Mouse (Mus musculus) hematopoietic multipotent progenitor cell, adult 10-12 weeks (in vitro differentiated cells): ENCODE results near the gene Olfr10. TPM values are rescaled to one million over a fixed set of nuclear protein-coding genes. Genes with fewer than 3 reads are reported as not detected.

Source experiments
- polyA plus RNA-seq: library from polyadenylated mRNA; stranded (reverse); fragments of >175 nt; gene quantifications from 2 replicates; pipeline ENCODE4 v1.2.3, GENCODE M21; 2012; ENCODE audit warnings: low replicate concordance

Olfr10 gene
- 0.04 TPM in 1 of 2 replicates, not detected in the other for polyA plus RNA-seq

DNA sequence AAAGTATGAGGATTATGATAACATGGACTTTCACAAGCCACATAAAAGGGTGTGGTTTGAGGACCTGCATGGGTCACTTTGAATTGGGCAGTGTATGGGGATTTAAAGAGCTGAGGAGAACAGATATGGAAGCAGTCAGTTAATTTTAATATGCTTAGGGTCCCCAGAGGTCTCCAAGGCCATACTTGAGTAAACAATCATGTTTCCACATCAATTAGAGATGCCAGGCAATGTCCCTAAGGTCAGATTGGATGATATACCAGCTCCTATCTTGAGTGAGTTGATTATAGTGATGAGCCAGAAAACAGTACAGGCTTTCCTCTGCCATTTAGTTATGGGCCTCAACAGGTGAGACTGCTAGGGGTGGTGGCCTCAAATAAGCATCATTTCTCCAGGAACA lies at the start of gene Olfr10:
Gene Olfr10 (plus strand): TSS at position 301 of the 400 bp plus-strand sequence.

DNA sequence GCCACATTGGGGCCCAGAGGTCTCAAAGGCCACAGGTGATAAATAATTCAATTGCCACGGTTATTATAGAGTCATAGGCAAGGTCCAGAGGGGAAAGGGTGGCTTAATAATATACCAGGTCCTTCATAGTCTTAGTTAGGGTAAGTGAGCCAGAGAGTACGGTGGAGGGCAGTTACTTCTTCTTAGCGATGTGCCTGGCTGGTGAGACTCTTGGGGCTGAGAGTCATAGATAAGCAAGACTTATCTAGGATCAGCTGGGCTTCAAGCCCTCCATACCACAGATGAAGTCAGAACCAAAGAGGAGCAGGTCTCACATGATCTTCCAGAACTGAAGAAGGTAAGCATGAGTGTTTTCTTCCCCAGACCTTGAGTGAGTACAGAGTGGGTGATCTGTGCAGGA lies 26.3 kb upstream of the Olfr10 start, which contains the start of gene Olfr1393:
Gene Olfr1393 (plus strand): TSS at position 83 of the 400 bp plus-strand sequence.

DNA sequence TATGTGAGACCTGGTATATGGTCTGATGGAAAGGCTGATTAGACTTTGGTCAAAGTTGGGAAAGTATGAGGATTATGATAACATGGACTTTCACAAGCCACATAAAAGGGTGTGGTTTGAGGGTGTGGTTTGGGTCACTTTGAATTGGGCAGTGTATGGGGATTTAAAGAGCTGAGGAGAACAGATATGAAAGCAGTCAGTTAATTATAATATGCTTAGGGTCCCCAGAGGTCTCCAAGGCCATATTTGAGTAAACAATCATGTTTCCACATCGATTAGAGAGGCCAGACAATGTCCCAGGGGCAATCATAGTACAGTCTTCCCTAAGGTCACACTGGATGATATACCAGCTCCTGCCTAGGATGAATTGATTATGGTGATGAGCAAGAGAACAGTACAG lies 19.6 kb upstream of the Olfr10 start, which contains the start of gene Olfr1392:
Gene Olfr1392 (plus strand): TSS at position 301 of the 400 bp plus-strand sequence.

DNA sequence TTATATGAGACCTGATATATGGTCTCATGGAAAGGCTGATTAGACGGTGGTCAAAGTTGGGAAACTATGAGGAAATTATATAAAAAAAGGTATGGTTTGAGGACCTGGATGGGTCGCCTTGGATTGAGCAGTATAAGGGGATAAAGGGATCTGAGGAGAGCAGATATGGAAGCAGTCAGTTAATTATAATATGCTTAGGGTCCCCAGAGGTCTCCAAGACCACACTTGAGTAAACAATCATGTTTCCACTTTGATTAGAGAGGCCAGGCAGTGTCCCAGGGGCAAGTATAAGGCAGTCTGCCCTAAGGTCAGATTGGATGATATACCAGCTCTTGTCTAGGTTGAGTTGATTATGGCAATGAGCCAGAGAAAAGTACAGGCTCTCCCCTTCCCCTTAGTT lies 17.9 kb downstream of the Olfr10 start, which contains the start of gene Olfr1391:
Gene Olfr1391 (plus strand): TSS at position 301 of the 400 bp plus-strand sequence.

DNA sequence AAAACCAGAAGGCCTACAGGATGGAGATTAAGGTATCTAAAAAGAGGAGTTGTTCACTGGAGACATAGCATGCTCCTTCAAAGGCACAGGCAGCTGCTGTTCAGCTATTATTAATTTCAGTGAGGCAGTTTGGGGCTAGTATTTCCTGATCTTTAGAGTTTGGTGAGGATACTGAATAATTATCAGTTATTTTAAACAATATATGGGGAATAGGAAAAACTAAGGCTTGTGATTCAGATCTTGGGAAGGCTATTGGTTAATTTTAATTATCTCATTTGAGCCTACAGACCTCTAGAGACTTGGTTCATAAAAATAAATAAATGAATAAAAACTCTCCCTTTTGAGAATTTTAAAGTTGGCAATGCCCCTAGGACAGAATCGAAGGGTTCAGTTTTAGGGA lies 30.3 kb downstream of the Olfr10 start, which contains the start of gene Olfr1390:
Gene Olfr1390 (plus strand): TSS at position 301 of the 400 bp plus-strand sequence.

Other genes starting within 250 kb of the Olfr10 start
- 10.4 and 14.3 TPM in 2 replicates for gene Tgtp2, start 240.5 kb upstream of the Olfr10 start, polyA plus RNA-seq
- 8.0 and 8.1 TPM in 2 replicates for gene Ifi47, start 228.2 kb upstream of the Olfr10 start, polyA plus RNA-seq
- not detected in 2 replicates for gene Olfr1396, start 189.9 kb upstream of the Olfr10 start, polyA plus RNA-seq
- not detected in 2 replicates for gene Olfr1395, start 162.5 kb upstream of the Olfr10 start, polyA plus RNA-seq
- gene Olfr1394, start 150.4 kb upstream of the Olfr10 start, polyA plus RNA-seq = not detected in 2 replicates
- gene Btnl9, start 117.6 kb upstream of the Olfr10 start, polyA plus RNA-seq = 0.81 and 2.0 TPM in 2 replicates
- 13.0 and 14.0 TPM in 2 replicates for gene Zfp62, start 101.4 kb upstream of the Olfr10 start, polyA plus RNA-seq
- gene Mgat1, start 60.5 kb upstream of the Olfr10 start, polyA plus RNA-seq = 202 and 412 TPM in 2 replicates
- gene Olfr1393, start 26.4 kb upstream of the Olfr10 start, polyA plus RNA-seq = not detected in 2 replicates
- 0.03 TPM in 1 of 2 replicates, not detected in the other for gene Olfr1392, start 19.5 kb upstream of the Olfr10 start, polyA plus RNA-seq
- gene Olfr1391, start 18.0 kb downstream of the Olfr10 start, polyA plus RNA-seq = not detected in 2 replicates
- gene Olfr1390, start 30.4 kb downstream of the Olfr10 start, polyA plus RNA-seq = not detected in 2 replicates
- not detected in 2 replicates for gene Olfr1389, start 118.3 kb downstream of the Olfr10 start, polyA plus RNA-seq
- not detected in 2 replicates for gene Olfr1388, start 131.9 kb downstream of the Olfr10 start, polyA plus RNA-seq
- not detected in 2 replicates for gene Olfr1387, start 150.6 kb downstream of the Olfr10 start, polyA plus RNA-seq
- gene Olfr1386, start 160.3 kb downstream of the Olfr10 start, polyA plus RNA-seq = not detected in 2 replicates
- not detected in 2 replicates for gene Olfr1385, start 184.3 kb downstream of the Olfr10 start, polyA plus RNA-seq
- not detected in 2 replicates for gene Olfr1384, start 202.0 kb downstream of the Olfr10 start, polyA plus RNA-seq
- gene Olfr1383, start 214.9 kb downstream of the Olfr10 start, polyA plus RNA-seq = not detected in 2 replicates
- not detected in 2 replicates for gene Olfr1382, start 223.5 kb downstream of the Olfr10 start, polyA plus RNA-seq
- not detected in 2 replicates for gene Olfr1381, start 238.7 kb downstream of the Olfr10 start, polyA plus RNA-seq